Mouse (Mus musculus) kidney, adult 2 months (tissue): ENCODE measurements around the gene Npas4.

Experiments used
- CTCF ChIP-seq: fragments of 200-500 bp; conservative IDR thresholded peaks from 2 replicates; pipeline ENCODE4 v1.5.1; 2011; ENCODE audit warnings: low read depth, mild to moderate bottlenecking, control low read depth, low read length, moderate library complexity, mixed read lengths; ENCODE audit not compliant: insufficient read depth, insufficient read length
- POLR2A ChIP-seq: fragments of 200-500 bp; IDR thresholded peaks from one replicate; pipeline ENCODE4 v1.6.1; 2011; ENCODE audit warnings: low read depth, low read length, control low read depth

DNA sequence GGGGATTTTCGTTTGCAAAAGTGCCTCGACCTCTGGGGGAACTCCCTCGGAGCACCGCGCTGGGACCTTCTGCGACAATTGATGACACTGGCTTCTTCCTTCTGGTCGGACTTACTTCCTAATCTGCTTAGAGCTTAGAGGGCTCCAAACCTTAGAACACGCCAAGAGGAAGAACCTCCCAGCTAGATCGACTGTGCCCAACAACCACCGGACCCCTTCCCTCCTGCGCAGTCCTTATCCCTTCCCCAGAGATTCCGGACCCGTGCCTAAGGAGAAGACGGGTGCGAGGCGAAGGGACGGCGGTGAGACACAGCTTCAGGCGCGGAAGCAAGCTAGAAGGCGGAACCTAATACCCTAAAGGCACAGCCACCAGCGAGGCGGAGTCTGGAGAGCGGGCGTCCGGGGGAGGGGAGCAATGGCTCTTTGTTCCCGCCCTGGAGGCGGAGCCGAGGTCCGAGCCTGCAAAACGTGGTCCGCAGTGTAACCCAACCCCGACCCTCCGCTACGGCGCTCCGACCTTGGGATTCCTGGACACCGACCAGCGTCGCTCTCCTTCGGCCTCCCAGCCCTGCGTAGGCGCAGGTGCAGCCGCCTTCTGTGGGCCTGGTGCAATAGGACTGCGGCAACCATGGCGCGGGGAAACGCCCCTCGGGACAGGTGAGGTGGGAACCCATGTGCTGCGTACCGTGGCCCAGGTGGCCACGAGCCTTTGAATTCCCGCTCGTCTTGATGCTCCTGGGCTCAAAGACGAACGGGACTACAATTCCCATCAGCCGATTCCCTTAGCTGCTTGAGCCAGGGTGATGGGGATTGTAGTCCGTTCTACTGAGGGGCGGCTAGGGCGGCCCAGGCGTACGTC lies 33.7 kb upstream of the Npas4 start, which contains the start of gene Slc29a2:
- TF ChIP-seq CTCF (no peak), POLR2A (peak; percentile 85)
